Mouse (Mus musculus) testis, adult 2 months (tissue): ENCODE measurements around the gene Rsph3b. TPM values are rescaled to one million over a fixed set of nuclear protein-coding genes. Genes with fewer than 3 reads are reported as not detected.
"Not testable (repeated sequence)": the region's sequence is repeated elsewhere in the genome, so short reads cannot be mapped to it uniquely, and the experiment has no call there.

Source experiments
- H3K27ac ChIP-seq: fragments of 200-500 bp; 2 replicates; pipeline ENCODE4 v1.5.1; 2012; ENCODE audit warnings: low read depth, low read length; ENCODE audit not compliant: control insufficient read depth, insufficient read depth
- H3K27me3 ChIP-seq: fragments of 200-500 bp; 2 replicates; pipeline ENCODE4 v1.6.1; 2012; ENCODE audit warnings: mild to moderate bottlenecking, low read length, moderate library complexity; ENCODE audit not compliant: control insufficient read depth, insufficient read depth
- H3K36me3 ChIP-seq: fragments of 200-500 bp; 2 replicates; pipeline ENCODE4 v1.6.1; 2012; ENCODE audit warnings: mild to moderate bottlenecking, low read length; ENCODE audit not compliant: control insufficient read depth, insufficient read depth
- H3K4me1 ChIP-seq: fragments of 200-500 bp; 2 replicates; pipeline ENCODE4 v1.6.1; 2012; ENCODE audit warnings: low read length; ENCODE audit not compliant: control insufficient read depth, insufficient read depth
- H3K4me3 ChIP-seq: fragments of 200-500 bp; 2 replicates; pipeline ENCODE4 v1.5.1; 2012; ENCODE audit warnings: low read depth, mild to moderate bottlenecking, low read length, moderate library complexity, mixed read lengths; ENCODE audit not compliant: control insufficient read depth
- polyA plus RNA-seq: library from polyadenylated mRNA; depleted of rRNA; stranded (reverse); fragments of >200 nt; gene quantifications from 2 replicates; pipeline ENCODE4 v1.2.3, GENCODE M21; 2012

The Rsph3b gene
- polyA plus RNA-seq, 1 experiment: 209 TPM

GRCm38 (mm10) chr17:6970334-6970733, 21.9 kb upstream of the Rsph3b start, which contains the start of gene Rnaset2b:
Gene Rnaset2b, plus strand, starts transcription at chr17:6970634.
- not testable (repeated sequence) for H3K4me1 ChIP-seq, H3K27me3 ChIP-seq, H3K27ac ChIP-seq, H3K36me3 ChIP-seq, H3K4me3 ChIP-seq

- not testable (repeated sequence) for H3K4me1 ChIP-seq, H3K36me3 ChIP-seq, H3K27me3 ChIP-seq, H3K4me3 ChIP-seq, H3K27ac ChIP-seq
Observed at GRCm38 (mm10) chr17:6967673-6968072, 19.2 kb upstream of the Rsph3b start.

GRCm38 (mm10) chr17:6965364-6965763, 16.9 kb upstream of the Rsph3b start:
- not testable (repeated sequence) for H3K27me3 ChIP-seq, H3K36me3 ChIP-seq, H3K4me3 ChIP-seq, H3K4me1 ChIP-seq, H3K27ac ChIP-seq

DNA sequence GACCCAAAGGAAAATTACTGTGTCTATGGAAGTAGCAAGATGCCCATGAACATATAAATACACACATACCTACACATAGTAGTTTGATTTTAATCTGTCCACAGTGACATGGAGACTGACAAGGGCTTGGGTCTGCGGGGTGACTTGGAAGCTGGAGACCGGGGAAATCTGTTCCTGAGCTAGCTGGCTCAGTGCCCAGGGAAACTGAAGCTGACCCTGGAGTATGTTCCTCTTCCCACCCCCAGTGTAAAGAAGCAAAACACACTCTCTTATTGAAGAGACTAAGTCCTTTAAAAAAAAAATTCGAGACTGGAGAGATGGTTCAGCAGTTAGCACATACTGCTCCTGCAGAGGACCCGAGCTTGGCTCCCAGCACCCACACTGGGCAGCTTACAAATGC, 14.5 kb upstream of the Rsph3b start:
- Histone ChIP-seq H3K4me3 (peak overlapping the region; percentile 44), H3K27ac (peak overlapping the region; percentile 21)
- not testable (repeated sequence) for H3K4me1 ChIP-seq, H3K27me3 ChIP-seq, H3K36me3 ChIP-seq

DNA sequence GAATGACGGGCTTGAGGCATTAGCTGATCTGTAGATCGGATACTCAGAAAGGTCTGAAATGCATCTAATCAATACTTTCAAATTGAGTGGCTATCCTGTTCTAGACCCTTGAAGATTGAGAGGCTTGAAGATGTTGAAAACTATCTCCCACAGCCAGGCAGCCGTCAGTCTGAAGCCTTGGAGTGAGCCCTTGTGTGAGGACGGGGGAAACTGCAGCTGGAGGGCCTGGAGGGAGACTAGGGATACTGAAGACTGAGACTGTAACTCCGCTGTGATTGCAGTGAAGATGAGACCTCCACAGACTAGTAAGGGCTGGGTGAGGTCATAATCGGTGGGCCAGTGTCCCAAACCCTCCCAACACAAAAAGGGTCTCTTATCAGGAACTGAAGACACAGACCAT, 13.9 kb upstream of the Rsph3b start:
- not testable (repeated sequence) for H3K27me3 ChIP-seq, H3K36me3 ChIP-seq, H3K4me1 ChIP-seq
- Histone ChIP-seq H3K4me3 (peak overlapping the region; percentile 78), H3K27ac (0 out of 2 replicates have a peak overlapping the region, but pooled peaks have one; percentile 49)

GRCm38 (mm10) chr17:6961181-6962000, 12.9 kb upstream of the Rsph3b start:
- not testable (repeated sequence) for H3K4me1 ChIP-seq, H3K36me3 ChIP-seq, H3K27me3 ChIP-seq
- Histone ChIP-seq H3K27ac (peak overlapping the region; percentile 85), H3K4me3 (peak overlapping the region; percentile 69)

DNA sequence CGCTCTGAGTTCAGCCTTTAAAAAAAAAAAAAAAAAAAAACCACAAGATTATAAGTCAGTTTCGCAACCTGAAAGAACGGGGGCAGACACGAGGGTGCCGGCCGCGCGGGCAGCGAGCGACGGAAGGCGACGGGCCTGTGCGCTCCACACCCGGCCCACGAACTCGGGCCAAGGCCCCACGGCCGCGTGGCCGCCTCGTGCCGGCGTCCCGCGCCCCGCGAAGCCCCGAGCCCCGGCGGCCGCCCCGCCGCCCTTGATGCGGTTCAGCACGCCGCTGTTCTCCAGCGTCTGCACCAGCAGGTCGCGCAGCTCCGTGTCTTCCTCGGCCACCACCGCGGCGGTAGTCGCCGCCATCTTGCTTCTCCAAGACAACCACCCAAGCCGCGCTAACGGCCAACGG, 12.3 kb upstream of the Rsph3b start, which contains the start of gene Tagap1:
TSS of gene Tagap1 (minus strand) at position 381 of the 400 bp plus-strand sequence.
- H3K36me3 ChIP-seq, H3K4me1 ChIP-seq, H3K27me3 ChIP-seq: not testable (repeated sequence)
- Histone ChIP-seq H3K4me3 (peak within 1 kb of the TSS; percentile 84), H3K27ac (peak within 1 kb of the TSS; percentile 85)

DNA sequence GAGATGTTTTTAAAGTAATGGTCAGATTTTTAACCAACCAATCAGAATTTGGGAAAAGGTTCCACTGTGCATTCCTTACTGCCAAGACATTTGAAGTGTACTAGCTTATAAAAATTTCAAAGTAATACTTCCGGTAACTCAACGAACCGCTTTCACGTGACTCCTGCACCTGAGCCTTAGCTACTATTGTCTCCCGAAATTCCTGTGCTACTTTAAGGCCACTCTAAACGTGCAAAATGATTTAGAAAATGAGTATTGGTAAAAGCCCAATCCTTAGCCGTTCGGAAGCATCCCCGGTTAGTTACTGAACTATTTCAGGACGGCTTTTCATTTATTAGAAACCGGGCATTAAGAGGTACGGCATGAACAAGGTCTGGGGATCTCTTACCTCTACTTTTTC, 11.9 kb upstream of the Rsph3b start:
- H3K4me1 ChIP-seq, H3K36me3 ChIP-seq, H3K27me3 ChIP-seq: not testable (repeated sequence)
- Histone ChIP-seq H3K4me3 (peak overlapping the region; percentile 84; the same call in 1 of the 2 replicates), H3K27ac (peak overlapping the region; percentile 85; the same call in 1 of the 2 replicates)

- peak overlapping the region; percentile 41 for H3K4me3 ChIP-seq
Observed at GRCm38 (mm10) chr17:6959543-6960259, 11.2 kb upstream of the Rsph3b start.

DNA sequence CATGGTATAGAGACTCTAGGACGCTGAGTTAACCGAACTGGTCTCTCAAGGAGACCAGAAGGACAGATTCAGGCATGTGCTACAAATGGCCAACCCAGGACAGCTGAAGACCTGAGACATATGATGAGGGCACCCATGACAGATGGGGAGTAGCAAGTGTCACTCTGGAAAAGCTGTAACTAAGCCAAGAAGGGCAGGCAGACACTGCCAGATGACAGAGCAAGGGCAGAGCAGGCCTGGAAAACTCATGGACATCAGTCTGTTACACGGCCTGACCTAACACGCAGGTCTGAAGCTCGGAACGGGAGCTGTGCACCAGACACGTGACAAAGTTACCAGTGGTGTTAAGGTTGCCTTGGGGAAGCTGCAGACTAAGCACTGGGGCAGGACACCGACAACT, 10.4 kb upstream of the Rsph3b start:
- H3K27me3 ChIP-seq, H3K4me1 ChIP-seq, H3K36me3 ChIP-seq, H3K27ac ChIP-seq: not testable (repeated sequence)
- peak overlapping the region; percentile 43; the same call in 1 of the 2 replicates for H3K4me3 ChIP-seq

More at GRCm38 (mm10) chr17:6959543-6960259, 11.2 kb upstream of the Rsph3b start:
- not testable (repeated sequence) for H3K36me3 ChIP-seq, H3K4me1 ChIP-seq, H3K27me3 ChIP-seq, H3K27ac ChIP-seq

- H3K27ac ChIP-seq: peak overlapping the region; percentile 98
Observed at GRCm38 (mm10) chr17:6948769-6949228, 317 bp upstream of the Rsph3b start.

More at GRCm38 (mm10) chr17:6948769-6949228, 317 bp upstream of the Rsph3b start:
- H3K36me3 ChIP-seq, H3K4me1 ChIP-seq, H3K27me3 ChIP-seq: not testable (repeated sequence)
- peak overlapping the region; percentile 98 for H3K4me3 ChIP-seq
